Mouse (Mus musculus): ENCODE results near the gene Phf20.

Phf20 gene

DNA sequence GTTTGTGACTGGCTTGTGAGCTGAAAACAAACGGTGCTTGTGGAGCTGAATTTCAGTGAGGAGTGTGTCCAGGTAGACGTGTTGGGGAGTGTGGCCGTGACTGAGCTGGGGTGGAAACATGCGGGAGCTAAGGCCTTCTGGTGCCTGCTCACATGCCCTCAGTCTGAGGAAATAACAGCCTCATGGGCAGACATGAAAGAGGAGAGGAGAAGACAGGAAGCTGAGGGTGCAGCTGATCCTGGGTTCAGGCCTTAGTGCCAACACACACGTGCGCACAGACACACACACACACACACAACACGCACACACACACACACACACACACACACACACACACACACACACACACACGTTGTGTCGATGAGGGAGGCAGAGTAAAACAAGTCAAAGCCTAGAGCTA lies 71.4 kb downstream of the Phf20 start:
- no peak for DNase-seq (ENCODE audit: low spot score in 2 of 2)

DNA sequence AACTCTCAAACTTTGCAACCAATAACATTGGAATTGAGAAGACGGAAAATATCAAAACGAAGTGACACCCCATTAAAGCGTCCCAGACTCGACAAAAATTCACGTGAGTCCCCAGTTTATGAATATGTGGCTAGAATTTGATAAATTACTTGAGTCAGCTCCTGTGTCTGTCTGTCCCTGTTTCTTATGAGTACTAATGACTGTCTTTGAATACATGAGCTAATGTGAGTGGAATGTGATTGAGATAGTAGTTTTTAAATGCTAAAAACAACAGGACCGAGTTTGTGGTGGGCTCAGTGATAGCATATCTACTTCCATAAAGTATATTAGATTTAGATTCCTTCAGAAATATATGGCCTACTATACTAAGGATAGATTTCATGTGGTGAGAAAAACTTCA lies 76.3 kb downstream of the Phf20 start:
- no peak for DNase-seq (ENCODE audit: low spot score in 2 of 2)

DNA sequence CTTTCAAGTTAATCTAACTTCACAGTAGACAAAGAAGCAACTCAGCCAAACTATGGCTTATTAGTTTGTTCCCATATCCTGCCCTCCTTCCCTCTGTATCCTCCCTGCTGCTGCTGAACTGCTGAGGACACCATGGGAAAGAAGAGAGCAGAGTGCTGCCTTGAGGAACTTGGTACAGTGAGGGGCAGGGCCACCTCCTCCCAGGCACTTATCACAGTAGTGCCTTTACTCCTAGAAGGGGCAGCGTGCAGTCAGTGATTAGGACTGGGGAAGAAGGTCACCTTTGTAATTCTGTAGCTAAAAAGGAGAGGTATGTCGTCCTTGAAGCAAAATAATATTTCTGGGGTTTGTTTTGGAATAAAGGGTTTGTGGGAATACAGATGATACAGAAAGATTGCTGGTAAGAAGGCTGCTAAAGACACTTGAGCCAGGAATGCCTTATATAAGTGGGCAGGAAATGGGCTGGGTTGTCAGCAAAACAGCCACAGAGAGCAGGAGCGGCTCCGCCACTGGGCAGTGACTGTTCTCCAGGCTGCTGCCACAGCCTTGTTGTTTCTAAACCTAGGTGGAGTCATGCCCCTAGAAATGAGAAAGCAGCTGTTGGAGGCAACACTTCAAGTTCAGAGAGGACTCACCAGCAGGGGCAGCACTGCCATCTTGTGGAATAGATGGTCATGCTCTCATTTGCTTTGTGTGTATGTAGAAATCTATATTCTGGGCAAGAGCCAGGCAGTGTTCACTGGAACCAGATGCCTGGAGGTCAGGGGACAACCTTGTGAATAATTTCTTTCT lies 82.2 kb downstream of the Phf20 start:
- peak; percentile 50 to 68 for DNase-seq (ENCODE audit: low spot score in 2 of 2)

DNA sequence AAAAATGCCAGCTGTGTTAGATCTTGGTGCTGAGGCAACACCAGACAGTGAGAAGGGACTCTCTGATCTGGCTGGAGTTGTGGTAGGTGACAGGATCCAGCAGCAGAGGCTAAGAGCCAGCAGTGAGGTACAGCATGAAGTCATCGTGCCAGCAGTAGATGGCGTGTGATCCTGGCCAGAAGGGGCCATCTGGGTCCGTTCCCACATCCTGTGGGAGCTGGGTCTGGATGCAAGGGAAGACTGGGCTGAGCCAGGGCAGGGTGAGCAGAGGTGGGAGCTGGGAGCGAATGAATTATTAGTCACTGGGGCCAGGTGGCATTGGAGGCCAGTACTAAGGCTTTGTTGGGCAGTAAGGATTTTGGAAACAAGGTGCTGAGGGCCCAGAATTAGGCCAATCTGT lies 85.0 kb downstream of the Phf20 start:
- DNase-seq (ENCODE audit: low spot score in 2 of 2) = no peak

DNA sequence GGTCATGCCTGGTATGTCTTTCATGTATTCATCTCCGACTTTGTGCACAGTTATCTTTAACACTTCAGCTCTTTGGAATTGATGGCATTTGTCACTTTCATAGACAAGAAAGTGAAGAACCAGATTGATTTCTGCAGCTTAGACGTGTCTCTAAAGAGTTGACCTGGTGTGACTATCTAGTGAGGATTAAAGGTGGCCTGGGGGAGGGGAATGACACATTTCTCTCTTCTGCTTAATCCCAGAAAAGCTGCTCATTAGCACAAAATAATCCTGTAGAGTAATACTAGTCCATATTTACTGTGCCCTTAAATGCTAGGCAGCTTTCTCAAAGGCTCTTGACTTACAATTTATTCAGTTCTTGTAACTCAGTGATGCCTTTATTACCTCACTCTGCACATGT lies 88.9 kb downstream of the Phf20 start:
- DNase-seq (ENCODE audit: low spot score in 2 of 2) = no peak

DNA sequence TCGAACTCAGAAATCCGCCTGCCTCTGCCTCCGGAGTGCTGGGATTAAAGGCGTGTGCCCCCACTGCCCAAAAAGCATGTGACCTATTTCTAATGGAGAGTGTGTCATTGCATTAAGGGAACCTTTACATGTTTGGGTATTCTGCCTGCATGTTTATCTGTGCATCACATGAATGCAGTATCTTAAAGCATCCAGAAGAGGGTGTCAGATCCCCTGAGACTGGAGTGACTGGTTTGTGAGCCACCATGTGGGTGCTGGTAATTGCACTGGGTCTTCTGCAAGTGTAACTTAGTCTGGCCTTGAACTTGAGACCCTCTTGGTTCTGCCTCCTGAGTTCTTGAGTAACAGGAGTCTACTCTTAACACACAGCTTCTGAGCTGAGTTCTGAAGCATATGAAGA lies 90.5 kb downstream of the Phf20 start:
- DNase-seq (ENCODE audit: low spot score in 2 of 2) = no peak

DNA sequence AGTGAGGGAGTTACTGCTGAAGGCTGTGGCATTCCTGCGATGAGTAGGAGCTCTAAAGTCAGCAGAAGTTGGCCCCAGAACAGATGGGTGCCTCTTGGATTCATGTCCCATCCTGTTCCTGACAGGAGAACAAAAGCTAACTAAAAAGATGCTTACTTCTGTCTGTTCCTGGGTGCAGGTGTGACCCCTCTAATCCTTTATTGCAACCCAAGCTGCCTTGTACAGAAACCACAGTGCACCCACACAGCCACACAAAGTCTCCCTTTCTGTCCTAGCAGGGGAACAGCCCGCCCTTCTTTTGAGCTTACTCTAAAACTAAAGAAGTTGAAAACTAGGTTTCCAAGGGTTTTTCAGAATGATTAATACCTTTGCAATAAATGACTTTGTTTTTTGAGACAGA lies 92.0 kb downstream of the Phf20 start:
- no peak for DNase-seq (ENCODE audit: low spot score in 2 of 2)

DNA sequence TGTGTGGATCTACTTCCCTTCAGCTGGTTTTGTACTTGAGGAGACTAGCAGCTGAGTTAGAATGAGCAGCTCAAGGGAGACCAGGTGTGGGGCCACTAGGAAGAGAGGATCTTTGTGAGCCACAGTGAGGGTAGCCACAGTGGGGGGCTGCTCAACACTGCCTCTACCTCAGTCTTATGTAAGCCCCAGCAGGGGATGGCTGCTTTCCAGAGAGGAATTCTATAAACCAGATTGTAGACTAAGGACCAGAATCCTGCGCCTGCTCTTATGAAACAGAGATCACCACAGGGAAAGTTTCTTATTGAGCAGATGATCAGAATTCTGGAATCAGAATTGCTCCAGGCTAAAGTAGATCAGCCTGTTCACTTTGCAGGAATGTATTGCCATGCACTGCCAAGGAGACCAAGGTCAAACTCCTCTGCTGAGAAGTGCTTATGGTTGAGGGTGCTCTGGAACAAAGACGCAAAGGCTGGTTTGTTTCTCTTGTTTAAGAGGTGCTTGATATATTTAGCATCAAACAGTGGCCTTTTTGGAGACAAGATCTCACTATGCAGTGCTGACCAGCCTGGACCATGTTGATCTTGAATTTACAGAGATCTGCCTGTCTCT lies 93.4 kb downstream of the Phf20 start:
- DNase-seq (ENCODE audit: low spot score in 2 of 2) = no peak

DNA sequence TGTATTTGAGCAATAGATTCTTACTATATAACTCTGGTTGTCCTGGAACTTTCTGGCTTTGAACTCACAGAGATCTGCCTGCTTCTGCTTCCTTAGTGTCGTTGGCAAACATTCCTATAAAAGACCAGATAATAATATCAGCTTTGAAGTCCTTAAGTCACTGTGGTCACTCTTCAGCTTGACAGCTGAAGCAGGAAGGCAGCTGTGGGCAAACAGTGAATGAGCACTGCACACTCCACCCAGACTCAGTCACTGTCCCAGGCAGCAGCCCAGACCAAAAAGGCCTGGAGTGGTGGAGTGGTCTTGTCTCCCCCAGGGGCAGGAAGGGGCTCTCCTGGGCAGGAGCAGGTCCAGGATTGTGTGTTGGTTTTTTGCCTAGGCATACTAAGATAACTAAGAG lies 95.7 kb downstream of the Phf20 start:
- no peak for DNase-seq (ENCODE audit: low spot score in 2 of 2)

DNA sequence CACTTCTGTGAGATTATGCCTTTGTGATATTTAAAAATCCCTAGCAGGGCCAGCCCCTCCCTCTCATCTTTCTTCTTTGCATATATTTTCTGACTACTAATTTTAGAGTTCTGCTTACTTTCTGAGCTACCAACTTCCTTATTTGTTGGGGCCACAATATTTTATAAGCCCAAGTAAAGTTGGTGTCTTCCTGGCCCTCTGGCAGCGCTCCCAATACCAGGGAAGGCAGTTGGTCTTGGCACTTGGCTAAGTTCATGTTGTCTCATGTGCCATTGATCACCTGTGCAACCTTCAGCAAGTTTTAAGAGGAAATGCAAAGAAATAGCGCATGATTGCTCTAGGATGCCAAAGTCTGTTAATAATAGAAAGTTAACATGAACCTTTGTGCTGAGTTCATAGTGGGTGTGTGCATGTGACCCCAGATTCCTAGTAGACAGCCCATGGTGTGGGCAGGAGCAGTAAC lies 99.4 kb downstream of the Phf20 start:
- no peak for DNase-seq (ENCODE audit: low spot score in 2 of 2)

DNA sequence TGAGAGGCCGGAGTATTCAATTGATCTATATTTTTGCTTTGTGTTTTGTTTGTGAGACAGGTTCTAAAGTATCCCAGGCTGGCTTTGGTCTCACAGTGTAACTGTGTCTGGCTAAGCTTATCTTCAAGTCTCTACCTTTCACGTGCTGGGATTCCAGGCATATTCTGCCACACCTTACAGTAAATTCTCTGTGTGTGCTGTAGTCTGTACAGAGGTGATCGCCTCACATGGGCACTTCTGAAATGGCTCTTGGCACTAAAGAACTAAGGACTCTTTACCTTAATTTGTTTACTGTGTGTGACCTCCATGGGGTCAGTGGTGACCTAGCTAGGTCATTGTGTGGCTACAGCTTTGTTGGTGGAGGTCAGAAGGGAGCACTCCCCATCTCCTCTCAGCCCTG lies 99.9 kb downstream of the Phf20 start:
- no peak for DNase-seq (ENCODE audit: low spot score in 2 of 2)

DNA sequence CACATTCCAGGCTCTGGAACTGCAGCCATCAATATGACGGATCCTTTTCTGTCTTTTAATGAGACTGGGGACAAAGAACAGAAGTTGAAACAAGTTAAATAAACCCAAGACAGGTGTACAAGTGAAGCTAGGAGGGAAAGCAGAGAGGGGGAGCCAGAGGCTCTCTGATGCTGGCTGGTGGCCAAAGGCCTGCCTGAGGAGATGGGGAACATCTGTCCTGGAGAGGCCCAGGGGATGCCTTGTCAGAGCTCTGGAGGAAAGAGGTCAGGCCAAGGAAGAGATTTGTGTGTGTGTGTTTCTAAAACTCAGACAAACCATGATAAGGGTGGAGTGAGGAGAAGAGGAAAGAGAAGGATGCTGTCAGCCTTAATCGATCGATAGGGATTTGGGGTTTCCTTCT lies 101.4 kb downstream of the Phf20 start:
- no peak for DNase-seq (ENCODE audit: low spot score in 2 of 2)

DNA sequence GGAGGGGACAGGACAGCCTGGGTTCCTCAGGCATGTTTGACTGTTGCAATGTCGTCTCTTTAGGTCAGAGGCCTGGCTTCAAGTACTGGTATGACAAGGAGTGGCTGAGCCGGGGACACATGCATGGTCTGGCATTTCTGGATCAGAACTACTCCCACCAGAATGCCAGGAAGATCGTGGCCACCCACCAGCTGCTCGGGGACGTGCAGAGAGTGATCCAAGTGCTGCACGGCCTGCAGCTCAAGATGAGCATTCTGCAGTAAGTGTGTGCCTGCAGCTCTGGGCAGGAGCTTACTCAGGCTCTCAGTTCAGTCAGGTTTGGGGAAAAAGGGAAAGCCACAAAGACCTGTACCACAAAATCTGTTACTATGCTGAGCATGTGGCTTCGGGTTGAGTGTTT lies 102.2 kb downstream of the Phf20 start:
- no peak for DNase-seq (ENCODE audit: low spot score in 2 of 2)

DNA sequence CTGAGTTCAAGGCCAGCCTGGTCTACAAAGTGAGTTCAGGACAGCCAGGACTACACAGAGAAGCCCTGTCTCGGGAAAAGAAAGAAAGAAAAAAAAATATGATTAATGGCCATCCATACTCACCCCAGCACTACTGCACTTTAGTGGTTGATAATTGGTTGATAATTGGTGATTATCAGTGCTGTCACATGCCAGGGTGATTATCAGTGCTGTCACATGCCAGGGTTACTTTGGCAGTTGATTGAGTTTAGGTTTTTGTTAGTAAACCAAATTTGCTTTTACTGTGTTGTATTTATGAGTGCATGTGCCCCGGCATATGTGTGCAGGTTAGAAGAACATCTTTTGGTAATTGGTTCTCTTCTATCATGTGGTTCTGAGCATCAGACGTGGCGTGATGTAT lies 105.8 kb downstream of the Phf20 start:
- DNase-seq (ENCODE audit: low spot score in 2 of 2) = no peak

DNA sequence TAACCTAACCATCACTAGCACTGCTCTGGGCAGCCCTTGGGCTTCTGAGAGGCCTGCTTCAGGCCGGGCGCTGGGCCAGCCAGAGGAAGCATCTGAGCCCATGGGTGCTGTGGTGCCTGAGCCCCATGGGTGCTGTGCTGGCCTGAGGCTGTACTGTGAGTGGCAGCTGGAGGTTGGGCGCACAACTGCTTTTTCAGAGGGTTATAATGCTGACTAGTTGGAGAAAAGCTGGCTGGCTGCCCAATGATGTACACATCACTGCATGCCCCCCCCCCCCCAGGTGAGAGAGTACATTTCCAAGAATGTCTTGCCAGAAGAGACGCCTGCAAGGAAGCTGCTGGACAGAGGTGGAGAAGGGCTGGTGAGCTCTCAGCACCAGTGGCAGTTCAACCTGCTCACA lies 108.1 kb downstream of the Phf20 start:
- DNase-seq (ENCODE audit: low spot score in 2 of 2) = no peak

DNA sequence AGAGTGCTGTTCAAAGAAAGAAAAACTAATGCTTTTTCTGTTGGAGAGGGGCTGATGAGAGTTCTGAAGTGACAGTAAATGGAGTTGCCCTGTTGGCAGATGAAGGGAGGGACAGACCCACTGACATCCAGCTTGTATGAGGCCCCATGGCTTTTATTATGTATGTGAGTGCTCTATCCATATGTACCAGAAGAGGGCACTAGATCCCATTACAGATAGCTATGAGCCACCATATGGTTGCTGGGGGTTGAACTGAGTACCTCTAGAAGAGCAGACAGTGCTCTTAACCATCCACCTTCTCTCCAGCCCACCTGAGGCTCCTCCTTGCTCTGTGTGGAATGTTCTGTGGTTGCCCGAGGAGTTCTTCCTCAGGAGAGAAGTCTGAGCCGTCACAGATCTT lies 109.6 kb downstream of the Phf20 start:
- DNase-seq (ENCODE audit: low spot score in 2 of 2) = no peak

DNA sequence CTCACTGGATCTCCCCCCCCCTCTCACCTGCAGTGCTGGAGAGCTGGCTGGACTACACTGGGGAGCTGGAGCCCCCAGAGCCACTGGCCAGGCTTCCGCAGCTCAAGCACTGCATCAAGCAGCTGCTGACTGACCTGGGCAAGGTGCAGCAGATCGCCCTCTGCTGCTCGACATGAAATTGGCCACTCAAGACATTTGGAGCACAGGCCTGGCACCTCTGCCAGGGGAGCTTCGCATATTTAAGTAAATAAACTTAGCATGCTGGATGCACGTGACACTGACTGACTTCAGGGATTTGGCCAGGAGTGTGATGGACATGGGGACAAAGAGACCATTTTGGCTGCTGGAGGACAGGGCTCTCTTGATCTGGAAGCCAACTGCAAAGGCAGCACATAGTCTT lies 111.0 kb downstream of the Phf20 start:
- no peak for DNase-seq (ENCODE audit: low spot score in 2 of 2)

DNA sequence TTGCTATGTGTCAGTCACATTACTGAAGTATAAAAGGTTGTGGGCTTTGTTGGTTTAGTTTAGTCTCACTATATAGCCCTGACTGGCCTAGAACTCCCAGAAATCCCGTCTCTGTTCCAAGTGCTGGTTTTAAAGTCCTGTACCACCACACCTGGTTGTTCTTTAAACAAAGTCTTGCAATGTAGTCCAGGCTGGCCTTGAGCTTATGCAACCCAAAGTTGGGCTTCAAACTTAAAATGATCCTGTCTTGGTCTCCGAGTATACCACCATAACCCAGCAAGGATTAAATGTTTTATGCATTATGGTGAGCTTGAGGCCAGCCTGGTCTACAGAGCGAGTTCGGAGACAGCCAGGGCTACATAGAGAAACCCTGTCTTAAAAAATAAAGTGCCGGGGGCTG lies 113.7 kb downstream of the Phf20 start:
- no peak for DNase-seq (ENCODE audit: low spot score in 2 of 2)

DNA sequence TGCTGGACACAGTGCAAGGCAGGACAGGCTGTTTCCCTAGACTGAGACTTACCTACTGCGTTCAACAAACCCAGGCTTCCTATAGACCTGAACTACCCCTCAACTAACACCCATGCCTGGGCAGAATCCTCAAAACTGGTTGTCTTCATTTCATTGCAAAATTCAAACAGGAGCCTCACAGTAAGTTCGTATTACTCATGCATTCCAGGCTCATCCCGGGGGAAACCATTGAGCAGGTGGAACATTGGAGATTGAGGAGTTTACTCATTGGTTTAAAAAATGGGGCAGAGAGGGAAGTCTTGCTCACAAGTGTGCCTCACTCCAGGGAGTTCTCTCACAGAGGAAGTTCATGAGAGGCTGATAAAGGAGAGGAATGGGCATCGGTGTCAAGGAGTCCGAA lies 114.2 kb downstream of the Phf20 start:
- DNase-seq (ENCODE audit: low spot score in 2 of 2) = no peak

DNA sequence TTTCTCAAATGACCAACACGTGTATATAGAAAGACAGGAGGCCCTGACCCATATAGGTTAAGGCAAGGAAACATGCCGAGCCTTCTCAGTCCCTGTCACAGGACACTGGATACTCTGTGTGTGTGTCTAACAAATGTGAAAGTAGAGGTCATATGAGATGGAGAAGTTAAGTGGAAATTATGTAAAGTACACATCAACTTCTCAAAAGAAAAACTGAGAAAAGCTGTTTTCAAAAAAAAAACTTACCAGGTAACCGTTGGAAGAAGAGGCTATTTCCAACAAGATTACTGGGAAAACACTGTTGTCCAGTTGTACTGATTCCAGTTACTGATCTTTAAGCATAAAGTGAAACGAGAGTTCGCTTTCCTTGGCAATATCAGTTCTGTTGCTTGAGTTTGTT lies 114.7 kb downstream of the Phf20 start:
- DNase-seq (ENCODE audit: low spot score in 2 of 2) = no peak

DNA sequence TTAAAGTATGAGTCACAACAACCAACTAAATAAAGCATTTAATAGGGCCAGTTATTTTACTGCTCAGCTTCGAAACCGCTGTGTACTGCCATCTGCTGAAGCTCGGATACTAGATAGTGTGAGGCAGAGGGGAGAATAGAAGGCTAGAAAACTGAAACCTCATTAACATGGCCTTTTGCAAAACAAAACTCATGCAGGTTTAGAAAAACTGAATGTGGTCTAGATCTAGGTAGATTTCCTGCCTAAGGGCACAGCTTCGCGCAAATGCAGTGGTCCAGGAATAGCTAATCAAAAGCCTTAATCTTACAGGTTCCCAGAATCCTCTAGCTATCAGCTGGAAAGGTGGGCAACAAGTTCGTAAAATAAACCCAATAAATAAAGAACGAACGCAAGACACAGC lies 115.2 kb downstream of the Phf20 start:
- DNase-seq (ENCODE audit: low spot score in 2 of 2) = no peak

DNA sequence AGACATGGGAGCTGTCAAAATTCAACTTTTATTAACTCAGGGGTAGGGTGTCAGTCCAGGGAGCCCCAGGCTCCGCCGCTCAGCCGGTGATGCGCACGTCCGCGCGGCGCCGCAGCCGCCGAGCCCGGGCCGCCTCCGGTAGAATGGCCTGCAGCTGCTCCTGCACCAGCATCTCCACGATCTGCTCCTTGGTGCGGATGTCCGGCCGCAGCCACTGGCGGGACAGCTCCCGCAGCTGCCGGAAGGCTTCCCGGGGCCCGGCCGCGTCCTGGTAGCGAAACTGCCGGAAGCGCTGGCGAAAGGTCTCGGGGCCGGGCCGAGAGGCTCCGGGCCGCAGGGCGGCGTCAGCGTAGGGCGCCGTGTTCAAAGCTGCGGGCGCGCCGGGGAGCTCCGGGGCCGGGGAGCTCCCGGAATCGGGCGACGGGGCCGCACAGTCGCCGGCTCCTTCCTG lies 115.6 kb downstream of the Phf20 start:
- DNase-seq (ENCODE audit: low spot score in 2 of 2) = peak; percentile 37 to 58

DNA sequence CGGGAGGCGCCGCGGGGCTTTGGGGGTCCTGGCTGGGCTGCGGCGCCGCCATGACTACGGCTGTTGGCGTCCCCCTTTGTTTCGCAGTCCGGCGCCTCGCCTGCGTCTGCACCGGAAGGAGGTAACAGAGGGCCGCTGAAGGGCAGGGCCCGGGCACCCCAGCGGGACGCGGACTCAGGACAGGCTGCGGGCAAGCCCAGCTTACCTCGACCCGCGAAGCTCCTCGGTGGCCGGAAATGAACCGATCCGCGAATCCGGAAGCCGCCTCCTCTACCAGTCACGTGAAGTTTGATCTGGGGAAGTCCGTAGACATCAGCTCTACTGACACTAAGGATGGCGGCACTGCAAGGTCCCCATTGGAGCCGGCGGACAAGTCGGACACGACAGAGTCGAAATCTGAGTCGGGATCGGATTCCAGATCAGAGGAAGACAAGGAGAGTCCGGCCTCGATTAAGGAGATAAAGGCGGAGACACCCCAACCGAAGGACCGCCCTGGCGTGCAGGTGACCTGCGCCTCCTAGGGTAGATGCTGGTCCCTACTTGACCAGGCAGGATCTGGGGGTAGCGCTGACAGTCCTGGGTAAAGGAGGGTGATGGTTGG lies 116.1 kb downstream of the Phf20 start, which contains the start of the genes Cnbd2 and Scand1:
TSS of gene Cnbd2 (plus strand) at position 3 of the 601 bp plus-strand sequence.
TSS of gene Scand1 (minus strand) at position 408 of the 601 bp plus-strand sequence.
- DNase-seq (ENCODE audit: low spot score in 2 of 2) = peak; percentile 67 to 76
